Mouse (Mus musculus) CH12.LX (cell line): ENCODE results near the gene Zfpm1.

ENCODE experiments used
- CTCF ChIP-seq, 2 experiments: IDR thresholded peaks in 1 of 2; conservative IDR thresholded peaks in 1 of 2; 2 replicates each; pipeline ENCODE4 v1.5.1; 2011 to 2012; ENCODE audit warnings: low read depth in 2 of 2, low read length in 2 of 2, improper control_type of control experiment in 1 of 2, inconsistent platforms in 1 of 2, mild to moderate bottlenecking in 1 of 2, moderate library complexity in 1 of 2
- IRF4 ChIP-seq: IDR thresholded peaks from 2 replicates; pipeline ENCODE4 v1.6.1; 2014; ENCODE audit warnings: low read depth, mild to moderate bottlenecking, inconsistent platforms, low read length, improper control_type of control experiment
- KAT2A ChIP-seq: IDR thresholded peaks from 2 replicates; pipeline ENCODE4 v1.6.1; 2012; ENCODE audit warnings: low read length, improper control_type of control experiment, inconsistent platforms; ENCODE audit not compliant: insufficient replicate concordance
- NELFE ChIP-seq: IDR thresholded peaks from 2 replicates; pipeline ENCODE4 v1.6.1; 2011; ENCODE audit warnings: low read depth, low read length, improper control_type of control experiment
- NRF1 ChIP-seq: IDR thresholded peaks from 2 replicates; pipeline ENCODE4 v1.6.1; 2014; ENCODE audit warnings: low read depth, mild to moderate bottlenecking, inconsistent platforms, low read length, improper control_type of control experiment, moderate library complexity
- POLR2A ChIP-seq: IDR thresholded peaks from 2 replicates; pipeline ENCODE4 v1.6.1; 2011; ENCODE audit warnings: low read depth, mild to moderate bottlenecking, improper control_type of control experiment, low read length
- USF1 ChIP-seq: IDR thresholded peaks from 2 replicates; pipeline ENCODE4 v1.6.1; 2014; ENCODE audit warnings: low read depth, mild to moderate bottlenecking, inconsistent platforms, low read length, improper control_type of control experiment
- ZKSCAN1 ChIP-seq: IDR thresholded peaks from 2 replicates; pipeline ENCODE4 v1.6.1; 2012; ENCODE audit warnings: low read depth, inconsistent platforms, low read length, improper control_type of control experiment, borderline replicate concordance
- ZNF384 ChIP-seq: IDR thresholded peaks from 2 replicates; pipeline ENCODE4 v1.6.1; 2012; ENCODE audit warnings: low read depth, low read length, improper control_type of control experiment, inconsistent platforms

GRCm38 (mm10) chr8:122331134-122331523 lies 49.2 kb downstream of the Zfpm1 start:
- TF ChIP-seq POLR2A (no peak), NELFE (no peak), CTCF (conservative IDR thresholded peaks at IDR 0.05 in 1 of 2, IDR thresholded peaks at IDR 0.05 in 1 of 2; ENCODE audit: low read depth in 2 of 2, low read length in 2 of 2) (no peak), NRF1 (no peak), IRF4 (no peak), KAT2A (no peak), ZKSCAN1 (no peak), USF1 (no peak), ZNF384 (no peak)
